Mouse (Mus musculus) forebrain, embryonic 13.5 days (tissue): ENCODE data around the gene Rps17. TPM values are rescaled to one million over a fixed set of nuclear protein-coding genes. Genes with fewer than 3 reads are reported as not detected.

ENCODE experiments used
- ATAC-seq: fragments of 200-750 bp; cut with Nextera tagmentation; 2 replicates; pipeline ENCODE4 v1.8.0; 2017
- H3K27ac ChIP-seq: fragments of 300-500 bp; sonication (generic); 2 replicates; pipeline ENCODE4 v1.5.1; 2015; ENCODE audit warnings: inconsistent platforms, mild to moderate bottlenecking, moderate library complexity
- H3K27me3 ChIP-seq: fragments of 300-500 bp; sonication (generic); 2 replicates; pipeline ENCODE4 v1.6.1; 2015; ENCODE audit warnings: mild to moderate bottlenecking, inconsistent platforms
- H3K36me3 ChIP-seq: fragments of 300-500 bp; sonication (generic); 2 replicates; pipeline ENCODE4 v1.6.1; 2015; ENCODE audit warnings: mild to moderate bottlenecking, inconsistent platforms; ENCODE audit not compliant: poor library complexity, severe bottlenecking
- H3K4me1 ChIP-seq: fragments of 300-500 bp; sonication (generic); 2 replicates; pipeline ENCODE4 v1.6.1; 2015; ENCODE audit warnings: inconsistent platforms
- H3K4me2 ChIP-seq: fragments of 300-500 bp; sonication (generic); 2 replicates; pipeline ENCODE4 v1.6.1; 2015; ENCODE audit warnings: inconsistent platforms, mild to moderate bottlenecking, moderate library complexity
- H3K4me3 ChIP-seq: fragments of 300-500 bp; sonication (generic); 2 replicates; pipeline ENCODE4 v1.5.1; 2015; ENCODE audit warnings: mild to moderate bottlenecking, inconsistent platforms
- H3K9ac ChIP-seq: fragments of 300-500 bp; sonication (generic); 2 replicates; pipeline ENCODE4 v1.6.1; 2015; ENCODE audit warnings: mild to moderate bottlenecking, inconsistent platforms
- H3K9me3 ChIP-seq: fragments of 300-500 bp; sonication (generic); replicated peaks from 2 replicates; pipeline ENCODE4 v1.6.1; 2016; ENCODE audit warnings: inconsistent platforms
- WGBS: fragments of 180-500 bp; shearing (Covaris S2); methylation state at CpG from one replicate; pipeline ENCODE4 v1.1.7; 2015; 5-methylcytosine and 5-hydroxymethylcytosine counted together
- polyA plus RNA-seq: library from polyadenylated mRNA; unstranded; fragments of >200 nt; fragmentation: Nextera tagmentation; extraction: Ambion mirVana; gene quantifications from 2 replicates; pipeline ENCODE4 v1.2.1, GENCODE M21; 2015

Rps17 gene
- polyA plus RNA-seq, 1 experiment from 2014 or later, result 1,034 TPM

DNA sequence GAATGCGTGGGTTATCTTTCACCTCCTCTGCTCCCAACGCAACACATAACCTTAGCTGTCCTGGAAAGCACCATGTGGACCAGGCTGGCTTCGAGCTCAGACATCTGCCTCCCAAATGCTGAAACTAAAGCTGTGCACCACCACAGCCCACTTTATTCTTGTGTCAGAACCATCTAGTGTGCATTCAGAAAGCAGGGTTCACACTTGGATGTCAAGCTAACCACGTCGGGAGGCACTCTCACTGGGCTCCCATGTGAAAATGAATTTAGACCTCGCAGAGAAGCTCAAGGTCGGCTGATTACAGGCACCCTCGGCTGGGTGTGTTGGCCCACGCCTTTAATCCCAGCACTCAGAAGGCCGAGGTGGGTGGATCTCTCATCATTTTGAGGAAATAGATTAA is 1.2 kb downstream of the Rps17 start:
- WGBS, result 21% methylated on average over 10 of the region's 10 CpGs
- ATAC-seq, result no peak

DNA sequence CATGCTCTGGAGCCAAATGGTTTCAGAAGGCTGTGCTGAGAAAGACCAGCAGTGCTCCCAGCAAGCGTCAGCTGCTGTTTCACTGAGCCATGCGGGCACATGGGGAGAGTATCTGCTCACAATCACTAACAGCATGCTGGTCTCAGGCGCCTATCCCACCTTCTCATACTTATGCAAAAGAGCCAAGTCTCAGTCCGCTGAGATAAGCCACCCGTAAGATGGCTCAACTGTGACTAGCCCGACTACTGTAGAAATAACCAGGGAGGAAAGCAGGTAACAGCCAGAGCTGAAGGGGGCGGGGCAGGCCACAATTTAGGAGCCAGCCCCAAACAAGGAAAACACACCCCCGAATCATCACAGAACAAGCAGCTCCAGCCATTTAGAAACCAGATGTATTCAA is 1.7 kb downstream of the Rps17 start:
- H3K27ac ChIP-seq, result no peak overlapping the region
- peaks cover 25% of the 10 kb centered on the region for H3K4me1 ChIP-seq
- 43% methylated on average over 8 of the region's 8 CpGs for WGBS
- H3K4me3 ChIP-seq, result peak overlapping the region; percentile 97
- peaks cover 57% of the 10 kb centered on the region for H3K36me3 ChIP-seq
- H3K27me3 ChIP-seq, result no peaks in the 10 kb centered on the region
- H3K4me2 ChIP-seq, result peak overlapping the region; percentile 94
- ATAC-seq, result no peak
- peak overlapping the region; percentile 99 for H3K9ac ChIP-seq
- no peaks in the 10 kb centered on the region for H3K9me3 ChIP-seq

More for the DNA sequence above, 1.2 kb downstream of the Rps17 start:
- Histone ChIP-seq H3K4me1 (peaks cover 25% of the 10 kb centered on the region), H3K27me3 (no peaks in the 10 kb centered on the region), H3K4me2 (peak overlapping the region; percentile 94), H3K36me3 (peaks cover 52% of the 10 kb centered on the region), H3K4me3 (peak overlapping the region; percentile 97), H3K9me3 (no peaks in the 10 kb centered on the region), H3K27ac (no peak overlapping the region), H3K9ac (peak overlapping the region; percentile 99)

DNA sequence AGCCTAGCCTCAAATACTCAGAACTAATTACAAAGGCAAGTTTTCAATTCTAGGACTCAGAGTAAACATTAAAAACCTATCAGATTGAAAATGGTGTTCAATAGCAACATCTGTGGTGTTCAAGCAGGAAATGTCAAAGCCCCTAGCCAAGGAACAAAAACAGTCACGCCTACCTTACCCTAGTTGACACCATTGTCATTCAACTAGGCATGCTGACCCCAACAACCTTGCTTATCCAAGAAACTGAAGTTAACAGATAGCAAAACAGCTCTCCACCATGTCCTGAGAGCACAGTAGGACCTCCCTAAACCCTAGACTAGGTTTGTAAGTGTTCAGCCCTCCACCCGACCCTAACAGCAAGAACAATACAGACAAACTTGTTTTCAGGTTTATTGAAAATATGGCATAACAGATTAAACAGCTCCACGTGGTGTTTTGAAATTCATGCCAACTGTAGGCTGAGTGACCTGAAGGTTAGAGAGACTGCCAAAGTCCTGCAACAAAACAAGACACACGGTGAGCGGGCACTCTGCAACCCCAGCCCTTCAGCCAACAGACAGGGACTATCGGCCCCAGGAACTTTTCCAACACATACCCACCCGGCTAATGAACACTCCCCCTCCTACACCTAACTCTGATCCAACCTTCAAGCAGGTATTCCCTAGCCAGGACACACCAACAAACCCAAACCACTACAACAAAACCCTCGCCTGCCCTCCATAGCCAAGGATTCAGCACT is 2.5 kb downstream of the Rps17 start:
- H3K9ac ChIP-seq, result peak overlapping the region; percentile 99
- H3K27me3 ChIP-seq, result no peaks in the 10 kb centered on the region
- peak overlapping the region; percentile 97 for H3K4me3 ChIP-seq
- 70% methylated on average over 8 of the region's 8 CpGs for WGBS
- H3K4me2 ChIP-seq, result peak overlapping the region; percentile 94
- H3K36me3 ChIP-seq, result peaks cover 65% of the 10 kb centered on the region
- no peaks in the 10 kb centered on the region for H3K9me3 ChIP-seq
- peaks cover 25% of the 10 kb centered on the region for H3K4me1 ChIP-seq
- no peak overlapping the region for H3K27ac ChIP-seq
- ATAC-seq, result no peak

DNA sequence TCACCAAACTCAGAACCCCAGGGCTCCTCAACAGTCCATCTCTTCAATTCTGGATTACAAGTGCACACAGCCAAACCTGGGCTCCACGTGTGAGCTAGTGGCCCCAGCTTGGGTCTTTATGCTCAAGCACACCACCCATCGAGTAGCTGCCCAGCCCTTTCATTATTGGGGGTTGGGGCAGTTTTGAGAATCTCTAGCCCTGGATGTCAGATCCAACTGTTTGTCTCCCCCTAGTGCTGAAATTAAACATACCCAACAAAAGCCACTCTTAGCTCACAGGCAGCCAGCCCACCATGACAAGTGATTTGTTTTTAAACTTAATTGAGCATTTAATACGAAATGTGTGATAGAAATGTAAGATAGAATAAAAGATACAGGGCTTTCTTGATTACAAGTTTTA is 3.5 kb downstream of the Rps17 start:
- no peaks in the 10 kb centered on the region for H3K9me3 ChIP-seq
- WGBS, result 46% methylated on average over 3 of the region's 3 CpGs

DNA sequence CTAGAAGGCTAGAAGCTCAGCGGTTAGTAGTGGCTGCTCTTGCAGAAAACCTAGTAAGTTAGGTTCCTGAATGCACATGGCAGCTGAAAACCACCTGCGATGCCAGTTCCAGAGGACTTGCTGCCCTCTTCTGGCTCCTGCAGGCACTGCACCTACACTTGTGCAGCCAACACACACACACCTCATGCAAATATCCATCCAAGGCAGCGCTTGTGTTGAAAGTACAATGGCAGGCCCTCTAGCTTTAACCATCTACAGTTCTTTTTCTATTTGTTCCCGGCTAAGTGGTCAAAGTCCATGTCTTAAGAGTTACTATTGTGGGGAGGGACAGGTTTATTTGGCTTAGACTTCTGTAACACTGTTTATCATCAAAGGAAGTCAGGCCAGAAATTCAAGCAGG is 5.3 kb downstream of the Rps17 start:
- Histone ChIP-seq H3K36me3 (peaks cover 81% of the 10 kb centered on the region), H3K4me2 (no peak overlapping the region), H3K4me3 (no peak overlapping the region), H3K9me3 (no peaks in the 10 kb centered on the region), H3K4me1 (peaks cover 31% of the 10 kb centered on the region), H3K27me3 (no peaks in the 10 kb centered on the region), H3K9ac (no peak overlapping the region), H3K27ac (no peak overlapping the region)
- ATAC-seq, result no peak
- WGBS, result 81% methylated on average over 4 of the region's 4 CpGs

More for the DNA sequence above, 3.5 kb downstream of the Rps17 start:
- Histone ChIP-seq H3K27ac (no peak overlapping the region), H3K4me3 (no peak overlapping the region), H3K4me2 (no peak overlapping the region), H3K9ac (no peak overlapping the region), H3K36me3 (peaks cover 73% of the 10 kb centered on the region), H3K27me3 (no peaks in the 10 kb centered on the region), H3K4me1 (peaks cover 25% of the 10 kb centered on the region)
- ATAC-seq, result no peak

DNA sequence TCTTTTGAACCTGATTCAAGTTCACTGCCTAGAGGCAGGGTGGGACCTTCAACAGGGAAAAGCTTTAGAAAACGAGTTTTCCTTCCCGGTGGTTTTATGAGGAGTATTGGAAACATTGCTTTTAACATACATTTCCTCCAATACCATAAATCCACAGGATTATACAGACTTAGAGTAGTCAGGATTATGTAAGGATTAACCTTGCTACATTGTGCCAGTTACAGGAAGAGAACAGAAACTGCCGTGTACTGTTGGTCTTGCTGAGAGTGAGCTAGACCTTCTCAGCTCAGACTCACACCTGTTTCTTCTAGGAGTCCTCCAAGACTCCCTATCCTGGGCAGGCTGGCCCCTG is 6.6 kb downstream of the Rps17 start:
- Histone ChIP-seq H3K4me1 (peaks cover 23% of the 10 kb centered on the region), H3K9ac (no peak overlapping the region), H3K9me3 (no peaks in the 10 kb centered on the region), H3K27me3 (no peaks in the 10 kb centered on the region), H3K4me3 (no peak overlapping the region), H3K4me2 (no peak overlapping the region), H3K27ac (no peak overlapping the region), H3K36me3 (peaks cover 77% of the 10 kb centered on the region)
- WGBS, result 75% methylated on average over 3 of the region's 3 CpGs
- ATAC-seq, result no peak

DNA sequence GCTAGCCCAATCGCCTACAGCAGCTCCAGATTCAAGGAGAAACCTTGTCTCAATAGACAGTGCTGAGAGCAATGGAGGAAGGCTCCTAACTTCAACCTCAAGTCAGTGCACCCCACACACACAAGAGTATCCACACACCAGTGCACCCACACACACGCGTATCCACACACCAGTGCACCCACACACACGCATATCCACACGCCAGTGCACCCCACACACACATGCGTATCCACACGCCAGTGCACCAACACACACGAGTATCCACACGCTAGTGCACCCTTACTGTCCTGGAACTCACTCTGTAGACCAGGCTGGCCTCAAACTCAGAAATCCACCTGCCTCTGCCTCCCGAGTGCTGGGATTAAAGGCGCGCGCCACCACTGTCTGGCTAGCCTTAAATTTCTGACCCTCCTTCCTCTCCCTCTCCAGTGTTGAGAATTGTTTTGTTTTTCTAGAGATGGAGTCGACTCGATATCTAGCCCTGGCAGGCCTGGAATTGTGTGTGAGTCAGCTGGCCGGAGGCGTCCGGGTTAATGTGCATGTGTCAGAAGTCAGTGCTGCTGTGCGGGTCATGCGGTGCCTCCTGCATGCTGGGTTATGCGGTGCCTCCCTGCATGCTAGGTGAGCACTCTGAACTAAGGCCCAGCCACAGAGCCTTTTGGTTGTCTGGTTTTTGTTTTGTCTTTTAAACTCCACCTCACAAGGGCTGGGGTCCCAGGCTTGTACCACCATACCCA is 7.1 kb downstream of the Rps17 start:
- Histone ChIP-seq H3K4me3 (no peak overlapping the region), H3K36me3 (peaks cover 77% of the 10 kb centered on the region)
- 98% methylated on average over 21 of the region's 21 CpGs for WGBS

DNA sequence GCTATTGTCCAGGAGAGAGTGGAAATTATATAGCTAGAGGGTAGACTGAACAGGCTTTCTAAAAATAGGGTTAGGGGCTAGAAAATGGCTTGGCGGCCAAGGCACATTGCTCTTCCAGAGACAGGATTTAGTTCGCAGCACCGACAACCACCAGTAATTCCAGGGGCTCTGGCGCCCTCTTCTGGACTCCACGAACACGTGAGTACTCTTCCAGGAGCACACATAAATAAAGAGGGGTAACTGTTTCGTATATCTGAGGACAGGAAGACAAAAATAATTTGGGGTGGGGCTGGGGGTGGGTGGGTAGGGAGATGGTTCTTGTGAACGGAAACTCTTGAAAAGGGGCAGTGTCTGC is 8.6 kb downstream of the Rps17 start:
- ATAC-seq, result no peak
- Histone ChIP-seq H3K4me3 (no peak overlapping the region), H3K9ac (no peak overlapping the region), H3K36me3 (peaks cover 69% of the 10 kb centered on the region), H3K4me1 (0 out of 2 replicates have a peak, but pooled peaks cover 6% of the 10 kb centered on the region), H3K27ac (peak overlapping the region; percentile 45; the same call in 1 of the 2 replicates), H3K27me3 (no peaks in the 10 kb centered on the region), H3K4me2 (no peak overlapping the region), H3K9me3 (no peaks in the 10 kb centered on the region)
- WGBS, result 32% methylated on average over 8 of the region's 8 CpGs

More for the DNA sequence above, 7.1 kb downstream of the Rps17 start:
- Histone ChIP-seq H3K9ac (no peak overlapping the region), H3K4me2 (no peak overlapping the region), H3K4me1 (peaks cover 18% of the 10 kb centered on the region), H3K27me3 (no peaks in the 10 kb centered on the region), H3K9me3 (no peaks in the 10 kb centered on the region), H3K27ac (no peak overlapping the region)
- ATAC-seq, result no peak

DNA sequence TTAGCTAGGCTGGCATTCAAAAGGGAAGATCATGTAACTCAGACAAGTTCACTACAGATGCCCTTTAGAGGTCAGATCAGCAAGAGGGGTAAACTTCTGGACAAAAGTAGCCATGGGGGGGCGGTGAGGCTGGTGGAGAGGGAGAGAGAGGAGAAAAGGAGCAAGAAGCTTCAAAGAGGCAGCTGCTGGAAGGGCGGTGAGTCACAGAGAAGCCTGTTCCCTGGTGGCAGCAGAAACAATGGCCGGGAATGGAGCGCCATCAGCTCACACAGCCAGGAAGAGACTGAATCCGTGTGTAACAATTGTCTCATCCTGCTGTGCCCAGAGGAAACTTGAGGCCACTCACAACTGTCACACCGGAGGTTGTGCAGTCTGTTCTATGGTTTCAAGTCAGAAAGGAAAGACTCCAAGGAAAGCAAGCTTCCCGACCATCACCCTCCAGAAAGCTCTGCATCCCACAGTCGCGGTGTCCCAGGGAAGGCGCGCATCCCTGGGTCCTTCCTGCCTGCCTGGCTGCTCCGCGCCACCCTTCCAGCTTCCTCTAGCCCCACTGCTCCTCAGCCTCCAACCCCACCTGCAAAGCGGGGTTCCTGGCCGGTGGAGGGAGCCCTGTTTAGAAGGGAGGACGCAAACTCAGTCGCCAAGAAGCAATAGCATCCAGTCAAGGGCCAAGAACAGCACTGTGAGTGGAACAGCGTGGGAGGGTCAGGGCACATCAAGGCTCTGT is 9.2 kb downstream of the Rps17 start:
- Histone ChIP-seq H3K9me3 (no peaks in the 10 kb centered on the region), H3K36me3 (peaks cover 64% of the 10 kb centered on the region), H3K27me3 (no peaks in the 10 kb centered on the region), H3K27ac (peak overlapping the region; percentile 45), H3K4me2 (no peak overlapping the region), H3K4me1 (0 out of 2 replicates have a peak, but pooled peaks cover 6% of the 10 kb centered on the region), H3K9ac (peak overlapping the region; percentile 17; the same call in 1 of the 2 replicates), H3K4me3 (no peak overlapping the region)
- 46% methylated on average over 17 of the region's 18 CpGs for WGBS
- ATAC-seq, result no peak

DNA sequence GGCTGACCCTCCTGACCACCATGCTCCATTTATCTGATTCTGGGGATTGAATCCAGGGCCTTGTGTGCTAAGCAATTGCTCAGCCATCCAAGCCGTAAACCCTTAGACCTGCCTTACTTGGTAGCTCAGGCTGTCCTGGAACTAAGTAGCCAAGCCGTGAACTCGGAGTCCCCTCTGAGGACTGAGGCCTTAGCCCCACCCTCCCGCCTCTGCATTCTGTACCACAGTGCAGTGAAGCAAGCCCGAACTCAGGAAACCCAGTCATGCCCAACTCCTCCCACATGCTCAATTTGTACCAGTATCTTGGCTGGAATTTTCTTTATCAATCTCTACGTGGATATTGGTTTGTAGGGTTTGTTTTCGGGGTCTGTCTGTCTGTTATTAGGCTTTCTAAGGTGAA is 13.2 kb downstream of the Rps17 start:
- no peak overlapping the region for H3K4me2 ChIP-seq
- H3K36me3 ChIP-seq, result peaks cover 40% of the 10 kb centered on the region
- no peak for ATAC-seq
- 91% methylated on average over 7 of the region's 7 CpGs for WGBS
- no peaks in the 10 kb centered on the region for H3K27me3 ChIP-seq
- H3K9me3 ChIP-seq, result no peaks in the 10 kb centered on the region
- no peak overlapping the region for H3K27ac ChIP-seq
- H3K9ac ChIP-seq, result no peak overlapping the region
- H3K4me1 ChIP-seq, result 0 out of 2 replicates have a peak, but pooled peaks cover 6% of the 10 kb centered on the region
- no peak overlapping the region for H3K4me3 ChIP-seq

DNA sequence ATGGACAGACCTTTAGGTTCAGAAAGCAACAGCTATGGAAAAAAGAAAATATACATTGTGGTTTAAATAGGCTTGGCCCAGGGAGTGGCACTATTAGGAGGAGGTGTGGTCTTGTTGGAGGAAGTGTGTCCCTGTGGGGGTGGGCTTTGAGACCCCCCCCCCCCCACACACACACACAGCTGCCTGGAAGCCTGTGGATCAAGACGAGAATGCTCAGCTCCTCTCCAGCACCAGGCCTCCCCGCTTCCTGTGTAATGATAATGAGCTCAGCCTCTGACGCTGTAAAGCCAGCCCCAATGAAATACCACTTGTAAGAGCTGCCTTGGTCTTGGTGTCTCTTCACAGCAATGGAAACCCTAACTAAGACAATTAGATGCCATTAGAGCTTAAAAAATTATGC is 14.3 kb downstream of the Rps17 start:
- H3K4me3 ChIP-seq, result no peak overlapping the region
- no peak overlapping the region for H3K4me2 ChIP-seq
- no peaks in the 10 kb centered on the region for H3K27me3 ChIP-seq
- no peaks in the 10 kb centered on the region for H3K9me3 ChIP-seq
- 0 out of 2 replicates have a peak, but pooled peaks cover 1% of the 10 kb centered on the region for H3K4me1 ChIP-seq
- 19% methylated on average over 3 of the region's 3 CpGs for WGBS
- H3K36me3 ChIP-seq, result peaks cover 32% of the 10 kb centered on the region
- no peak overlapping the region for H3K9ac ChIP-seq
- no peak for ATAC-seq
- no peak overlapping the region for H3K27ac ChIP-seq

DNA sequence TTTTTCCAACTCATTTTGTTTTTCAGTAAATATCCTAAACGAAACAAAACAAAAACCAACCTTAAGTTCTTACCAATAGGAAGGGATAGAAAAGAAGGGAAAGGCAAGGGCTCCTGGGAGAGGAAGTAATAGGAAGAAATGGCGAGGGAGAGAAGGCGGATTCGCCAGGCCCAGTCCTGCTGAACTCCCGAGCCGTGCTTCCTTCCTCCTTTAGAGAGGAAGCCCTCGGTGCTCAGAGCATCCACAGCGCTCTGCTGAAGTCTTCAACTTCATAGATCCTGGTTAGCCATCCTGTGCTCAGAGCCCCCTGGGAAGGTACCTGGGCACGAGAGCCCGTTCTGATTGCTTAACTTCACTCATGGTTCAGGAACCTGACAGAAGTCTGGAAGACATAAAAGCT is 17.4 kb downstream of the Rps17 start:
- Histone ChIP-seq H3K27me3 (no peaks in the 10 kb centered on the region), H3K9me3 (no peaks in the 10 kb centered on the region), H3K27ac (no peak overlapping the region), H3K4me2 (no peak overlapping the region), H3K4me1 (no peaks in the 10 kb centered on the region), H3K4me3 (no peak overlapping the region), H3K9ac (no peak overlapping the region), H3K36me3 (peaks cover 22% of the 10 kb centered on the region)
- 89% methylated on average over 10 of the region's 10 CpGs for WGBS
- no peak for ATAC-seq
